Mouse (Mus musculus) ES-Bruce4 (cell line): ENCODE measurements around the gene Gsta2. TPM values are rescaled to one million over a fixed set of nuclear protein-coding genes. Genes with fewer than 3 reads are reported as not detected.

Experiments
- H3K27ac ChIP-seq: 2 replicates; pipeline ENCODE4 v1.5.1; 2012; ENCODE audit warnings: low read length, inconsistent platforms; ENCODE audit not compliant: insufficient read depth
- H3K27me3 ChIP-seq: 2 replicates; pipeline ENCODE4 v1.6.1; 2012; ENCODE audit warnings: mild to moderate bottlenecking, low read length, inconsistent platforms; ENCODE audit not compliant: control insufficient read depth, poor library complexity, insufficient read depth, severe bottlenecking
- H3K36me3 ChIP-seq: 2 replicates; pipeline ENCODE4 v1.6.1; 2012; ENCODE audit warnings: inconsistent platforms, mild to moderate bottlenecking, low read length, moderate library complexity; ENCODE audit not compliant: control insufficient read depth, poor library complexity, insufficient read depth, severe bottlenecking
- H3K4me1 ChIP-seq: one replicate; pipeline ENCODE4 v1.8.1; 2011; ENCODE audit warnings: low read length; ENCODE audit not compliant: control insufficient read depth, insufficient read depth
- H3K4me3 ChIP-seq: 2 replicates; pipeline ENCODE4 v1.5.1; 2011; ENCODE audit warnings: low read depth, mild to moderate bottlenecking, low read length
- H3K9ac ChIP-seq: 2 replicates; pipeline ENCODE4 v1.6.1; 2012; ENCODE audit warnings: low read depth, mild to moderate bottlenecking, inconsistent platforms; ENCODE audit not compliant: poor library complexity, severe bottlenecking
- H3K9me3 ChIP-seq: replicated peaks from 2 replicates; pipeline ENCODE4 v1.6.1; 2012; ENCODE audit warnings: mild to moderate bottlenecking, low read length, inconsistent platforms; ENCODE audit not compliant: control insufficient read depth, poor library complexity, insufficient read depth, severe bottlenecking
- CTCF ChIP-seq: IDR thresholded peaks from one replicate; pipeline ENCODE4 v1.8.1; 2011; ENCODE audit warnings: low read depth, low read length
- EP300 ChIP-seq: IDR thresholded peaks from 2 replicates; pipeline ENCODE4 v1.6.1; 2011; ENCODE audit warnings: low read depth, low read length; ENCODE audit not compliant: insufficient read depth
- POLR2A ChIP-seq: IDR thresholded peaks from one replicate; pipeline ENCODE4 v1.8.1; 2011; ENCODE audit warnings: low read length; ENCODE audit not compliant: insufficient read depth
- polyA plus RNA-seq: library from polyadenylated mRNA; stranded (reverse); fragments of >200 nt; gene quantifications from 2 replicates; pipeline ENCODE4 v1.2.4, GENCODE M21; 2011; ENCODE audit warnings: low read depth; ENCODE audit not compliant: missing spikeins, insufficient read depth, insufficient read length

Gene Gsta2
- polyA plus RNA-seq, 1 experiment, result not detected

DNA sequence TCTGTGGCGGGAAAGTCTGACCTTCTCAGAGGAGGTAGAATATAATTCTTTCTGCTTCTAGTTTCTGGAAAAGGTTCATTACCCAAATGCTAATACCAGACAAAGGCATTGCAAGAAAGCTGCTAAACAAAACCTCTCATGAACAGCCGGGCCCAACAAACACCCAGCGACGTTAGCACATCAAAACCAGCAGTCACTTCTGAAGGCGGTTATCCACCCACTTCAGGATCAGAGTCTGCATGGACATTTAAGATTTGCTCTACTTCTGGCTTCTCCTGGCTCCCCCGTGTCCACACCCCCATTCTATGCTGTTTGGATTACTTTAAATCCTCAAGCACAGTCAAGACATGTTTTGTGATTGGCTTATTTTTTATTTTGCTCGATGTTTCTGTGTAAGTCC is 39.0 kb upstream of the Gsta2 start:
- Histone ChIP-seq H3K4me3 (no peak overlapping the region), H3K9me3 (no peaks in the 10 kb centered on the region), H3K4me1 (peaks cover 2% of the 10 kb centered on the region), H3K36me3 (no peaks in the 10 kb centered on the region), H3K9ac (no peak overlapping the region), H3K27ac (no peak overlapping the region), H3K27me3 (peaks cover 5% of the 10 kb centered on the region; the same call in 1 of the 2 replicates)
- TF ChIP-seq CTCF (no peak), EP300 (no peak), POLR2A (no peak)

DNA sequence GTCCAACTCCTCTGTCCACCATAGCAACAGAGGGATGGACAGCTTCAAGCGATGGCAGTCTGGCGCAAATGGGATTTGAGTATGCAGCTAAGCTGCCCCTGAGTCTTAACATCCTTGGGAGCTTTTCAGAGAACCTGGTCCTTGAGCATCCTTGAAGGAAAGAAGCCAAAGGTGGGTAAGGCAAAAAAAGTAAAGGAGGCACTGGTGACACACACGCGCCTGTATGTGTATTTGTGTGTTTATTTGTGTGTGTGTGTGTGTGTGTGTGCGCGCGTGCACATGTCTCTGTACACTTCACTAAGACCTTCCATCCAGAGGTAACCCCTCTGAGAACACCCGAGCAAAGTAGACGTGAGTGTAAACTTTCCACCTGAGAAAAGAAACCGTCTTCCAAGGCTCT is 38.2 kb upstream of the Gsta2 start:
- H3K4me1 ChIP-seq, result peaks cover 2% of the 10 kb centered on the region
- peaks cover 5% of the 10 kb centered on the region; the same call in 1 of the 2 replicates for H3K27me3 ChIP-seq
- no peak overlapping the region for H3K27ac ChIP-seq
- no peak overlapping the region for H3K4me3 ChIP-seq
- no peak overlapping the region for H3K9ac ChIP-seq
- no peaks in the 10 kb centered on the region for H3K9me3 ChIP-seq
- no peak for TF ChIP-seq CTCF
- no peak for TF ChIP-seq EP300
- no peak for TF ChIP-seq POLR2A
- H3K36me3 ChIP-seq, result no peaks in the 10 kb centered on the region

DNA sequence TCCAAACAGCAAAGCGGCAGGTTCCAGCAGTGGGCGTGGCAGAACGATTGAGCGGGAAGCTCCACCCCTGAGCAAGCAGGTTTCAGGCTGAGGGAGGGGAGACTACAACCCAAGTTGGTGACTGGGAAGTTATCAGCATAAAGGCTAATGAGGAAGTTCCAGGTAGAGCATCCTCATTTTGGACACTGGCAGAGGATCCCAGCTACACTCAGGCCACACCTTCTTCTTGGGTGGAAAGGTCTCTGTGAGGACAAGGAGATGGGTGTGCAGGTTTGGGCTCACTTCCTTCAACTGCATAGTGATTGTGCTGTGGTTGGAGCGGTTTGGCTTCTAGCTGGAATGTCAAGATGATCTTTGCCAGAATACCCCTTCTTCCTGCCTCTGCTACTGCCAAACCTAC is 34.4 kb upstream of the Gsta2 start:
- H3K27me3 ChIP-seq, result peaks cover 5% of the 10 kb centered on the region; the same call in 1 of the 2 replicates
- no peak overlapping the region for H3K27ac ChIP-seq
- H3K4me1 ChIP-seq, result peaks cover 2% of the 10 kb centered on the region
- no peak overlapping the region for H3K4me3 ChIP-seq
- H3K9me3 ChIP-seq, result no peaks in the 10 kb centered on the region
- no peaks in the 10 kb centered on the region for H3K36me3 ChIP-seq
- no peak overlapping the region for H3K9ac ChIP-seq
- TF ChIP-seq EP300 (no peak), POLR2A (no peak), CTCF (no peak)

DNA sequence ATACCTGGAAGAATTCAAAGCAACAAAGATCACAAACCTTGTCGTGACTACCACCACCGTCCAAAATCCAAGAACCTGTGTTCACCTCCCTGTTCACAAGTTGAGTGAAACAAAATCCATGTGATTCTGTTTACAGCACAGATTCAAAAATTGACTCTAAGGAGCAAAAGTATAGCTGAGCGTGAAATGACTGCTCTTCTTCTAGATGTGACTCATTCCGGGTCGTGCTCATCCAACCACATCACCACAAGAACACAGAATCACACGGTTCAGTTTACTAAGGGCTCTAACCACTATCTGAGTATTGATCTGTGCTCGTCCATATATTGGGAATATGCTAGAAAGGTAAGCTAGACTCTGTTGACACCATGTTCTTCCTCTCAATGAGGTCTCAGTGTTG is 31.4 kb upstream of the Gsta2 start:
- Histone ChIP-seq H3K27ac (no peak overlapping the region), H3K9me3 (no peaks in the 10 kb centered on the region), H3K36me3 (no peaks in the 10 kb centered on the region), H3K27me3 (no peaks in the 10 kb centered on the region), H3K4me1 (peaks cover 2% of the 10 kb centered on the region), H3K4me3 (no peak overlapping the region), H3K9ac (no peak overlapping the region)
- no peak for TF ChIP-seq CTCF
- TF ChIP-seq EP300, result no peak

DNA sequence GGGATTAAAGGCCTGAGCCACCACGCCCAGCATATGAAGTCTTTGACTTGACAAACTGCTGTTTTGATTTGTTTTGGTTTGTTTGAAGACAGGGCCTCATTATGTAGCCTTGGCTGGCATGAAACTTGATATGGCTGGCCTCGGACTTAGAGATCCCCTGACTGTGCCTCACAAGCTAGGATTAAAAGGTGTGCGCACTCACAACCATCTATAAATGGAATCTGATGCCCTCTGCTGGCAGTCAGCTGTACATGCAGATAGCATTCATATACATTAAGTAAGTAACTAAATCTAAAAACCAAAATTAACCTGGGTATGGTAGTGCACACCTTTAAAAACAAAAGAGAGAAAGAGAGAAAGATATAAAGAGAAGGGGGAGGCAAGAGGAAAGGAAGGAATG is 30.3 kb upstream of the Gsta2 start:
- Histone ChIP-seq H3K9ac (no peak overlapping the region), H3K27ac (no peak overlapping the region), H3K36me3 (no peaks in the 10 kb centered on the region), H3K9me3 (no peaks in the 10 kb centered on the region), H3K27me3 (no peaks in the 10 kb centered on the region), H3K4me1 (peaks cover 2% of the 10 kb centered on the region), H3K4me3 (no peak overlapping the region)
- TF ChIP-seq CTCF, result peak; percentile 47
- no peak for TF ChIP-seq POLR2A

DNA sequence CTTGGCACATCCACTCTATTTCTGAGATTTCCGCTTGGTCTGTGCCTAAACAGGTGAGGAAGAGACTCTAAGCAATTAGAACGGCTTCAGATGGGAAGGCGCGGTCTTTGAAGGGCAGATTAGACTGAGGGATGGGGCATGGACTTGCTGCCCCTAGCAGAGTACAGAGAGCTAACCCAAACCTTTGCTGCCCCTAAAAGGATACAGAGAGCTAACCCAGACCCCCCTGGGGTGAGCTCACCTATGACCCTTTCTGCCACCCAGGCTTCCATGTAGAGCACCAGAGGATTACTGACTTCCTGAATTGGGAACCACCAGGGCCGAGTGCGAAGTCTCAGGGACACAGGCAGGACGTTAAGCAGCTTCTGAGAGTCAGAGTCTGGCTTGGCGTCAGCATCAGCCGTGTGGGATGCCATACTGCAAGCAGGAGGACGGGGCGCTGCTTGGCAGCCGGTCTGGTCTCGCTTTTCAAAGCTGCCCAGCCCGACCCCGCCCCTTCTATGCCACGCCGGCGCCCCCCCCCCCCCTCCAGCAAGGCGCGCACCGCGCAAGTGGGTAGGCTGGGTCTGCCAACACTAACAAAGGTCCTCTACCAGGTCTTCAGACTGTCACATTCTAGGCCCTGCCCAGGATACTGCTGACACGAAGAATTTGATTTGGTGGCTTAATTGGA is 22.7 kb upstream of the Gsta2 start, which contains the start of gene Ooep:
Gene Ooep (minus strand): TSS at position 613 of the 673 bp plus-strand sequence.
- Histone ChIP-seq H3K9ac (peak within 1 kb of the TSS; percentile 82), H3K4me3 (peak within 1 kb of the TSS; percentile 80), H3K36me3 (0 out of 2 replicates have a peak, but pooled peaks cover 4% of the 10 kb centered on the region), H3K27ac (peak within 1 kb of the TSS; percentile 96), H3K9me3 (no peaks in the 10 kb centered on the region), H3K4me1 (peaks cover 5% of the 10 kb centered on the region), H3K27me3 (no peaks in the 10 kb centered on the region)
- TF ChIP-seq CTCF, result no peak
